Mouse (Mus musculus) thymus, postnatal 10 days (tissue): ENCODE results near the gene Negr1.
"Not testable (repeated sequence)": the region's sequence is repeated elsewhere in the genome, so short reads cannot be mapped to it uniquely, and the experiment has no call there.

Source experiments
- DNase-seq, 2 experiments: peaks; one replicate each; pipeline ENCODE4 v3.0.0; 2021; ENCODE audit warnings: low spot score in 2 of 2

The Negr1 gene

DNA sequence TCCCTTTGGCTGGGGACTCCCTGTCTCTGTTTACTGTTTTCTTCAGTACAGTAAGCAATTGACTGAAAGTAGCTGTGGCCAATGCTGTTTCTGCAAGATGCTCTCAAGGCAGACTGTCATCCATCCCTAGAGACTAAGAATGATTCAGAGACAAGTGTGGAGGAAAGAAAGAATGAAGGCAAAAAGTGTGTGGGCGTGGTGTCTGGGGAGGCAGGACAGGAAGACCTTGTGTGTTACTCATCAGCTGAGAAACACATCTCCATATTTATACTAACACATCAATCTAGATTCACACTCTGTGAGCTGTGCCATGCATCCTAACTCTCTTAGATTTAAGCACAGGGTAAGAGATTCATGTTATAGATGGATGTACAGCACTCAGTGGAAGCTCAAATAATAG, 431.2 kb downstream of the Negr1 start:
- no peak for DNase-seq

DNA sequence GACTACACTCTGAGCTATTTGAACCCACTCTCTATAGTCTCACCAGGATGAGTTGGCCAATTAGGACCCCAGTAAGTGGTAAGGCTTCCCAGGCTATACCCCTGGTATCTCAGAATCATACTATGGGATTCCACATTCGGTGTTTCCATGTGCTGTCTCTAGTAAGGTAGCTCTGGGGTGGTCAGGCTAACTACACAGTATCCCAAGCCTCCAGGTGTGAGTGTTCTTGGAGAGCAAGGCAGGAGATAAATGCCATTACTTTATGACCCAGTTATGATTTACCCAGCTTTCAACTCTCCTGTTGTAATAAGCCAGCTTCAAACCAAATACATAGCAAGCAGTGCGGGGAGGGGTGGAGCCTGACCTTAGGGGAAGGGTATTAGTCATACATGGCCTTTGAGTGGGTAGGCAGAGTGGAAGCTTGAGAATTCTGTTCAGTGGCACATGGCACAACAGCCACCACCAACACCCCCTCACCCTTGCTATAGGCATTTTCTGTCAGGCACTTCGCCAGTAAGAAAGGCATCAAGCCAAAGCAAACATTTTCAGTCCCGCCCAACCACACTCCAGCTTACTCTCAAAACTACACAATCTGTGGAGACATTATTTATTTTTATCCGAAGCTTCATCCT, 437.7 kb downstream of the Negr1 start:
- DNase-seq = no peak

DNA sequence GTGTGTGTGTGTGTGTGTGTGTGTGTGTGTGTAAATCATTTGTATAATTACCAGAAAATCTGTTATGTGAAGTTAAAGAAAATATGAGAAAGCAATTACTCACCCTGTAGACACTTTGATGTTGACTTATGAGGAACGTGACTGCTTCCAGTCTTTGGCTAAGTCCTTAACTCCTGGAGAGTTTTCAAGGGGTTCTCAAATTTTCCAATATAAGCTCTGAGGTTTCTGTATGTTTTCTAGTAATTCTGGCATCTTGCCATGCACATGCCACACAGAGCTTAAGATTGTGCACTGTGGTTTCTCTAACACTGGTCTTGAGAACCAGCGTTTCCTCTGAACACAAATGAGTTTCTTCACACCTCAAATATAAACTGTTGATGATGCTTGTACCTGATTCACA, 460.0 kb downstream of the Negr1 start:
- no peak for DNase-seq

DNA sequence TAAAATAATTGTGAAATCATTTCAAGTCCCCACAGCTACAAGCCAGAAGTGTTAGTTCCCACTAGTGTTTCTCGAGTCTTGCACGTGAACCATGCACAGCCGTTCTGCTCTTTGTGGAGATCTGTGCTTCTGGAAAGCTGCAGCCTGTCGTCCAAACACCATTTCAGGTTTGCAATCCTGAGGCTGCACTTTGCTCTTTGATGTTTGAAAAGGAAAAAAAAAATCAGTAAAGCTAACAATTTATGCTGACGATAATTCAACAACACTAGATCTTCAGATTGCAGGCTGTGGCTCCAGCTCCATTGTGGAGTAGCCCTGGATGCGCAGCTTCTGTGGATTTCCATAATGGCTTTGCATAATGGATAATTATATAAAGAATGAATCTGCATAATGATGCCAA, 463.0 kb downstream of the Negr1 start:
- no peak for DNase-seq

- DNase-seq = no peak
These were observed 470.0 kb downstream of the Negr1 start for GRCm38 (mm10) chr3:157031513-157032142.

DNA sequence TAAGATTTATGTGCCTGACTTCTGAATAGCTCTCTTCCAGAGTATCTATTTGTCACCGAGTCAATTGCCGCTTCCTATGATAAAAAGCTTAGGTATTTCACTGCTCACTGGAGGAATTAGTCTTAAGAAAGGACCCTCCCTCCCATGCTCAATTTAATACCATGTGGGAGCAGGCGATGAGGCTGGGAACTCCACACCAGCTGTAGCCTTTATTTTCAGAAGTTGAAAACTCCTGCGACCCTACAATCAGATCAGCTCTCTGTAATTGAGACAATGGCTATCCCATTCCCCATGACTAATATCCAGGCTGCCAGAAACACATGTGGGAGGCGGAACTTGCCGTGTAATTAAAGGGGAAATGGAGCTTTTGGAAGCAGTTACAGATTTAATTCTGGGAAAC, 474.4 kb downstream of the Negr1 start:
- DNase-seq = no peak

- no peak for DNase-seq
These were observed 475.0 kb downstream of the Negr1 start for GRCm38 (mm10) chr3:157036568-157036967.

GRCm38 (mm10) chr3:157040619-157041018, 479.0 kb downstream of the Negr1 start:
- no peak for DNase-seq

GRCm38 (mm10) chr3:157044565-157044964, 483.0 kb downstream of the Negr1 start:
- DNase-seq = no peak

DNA sequence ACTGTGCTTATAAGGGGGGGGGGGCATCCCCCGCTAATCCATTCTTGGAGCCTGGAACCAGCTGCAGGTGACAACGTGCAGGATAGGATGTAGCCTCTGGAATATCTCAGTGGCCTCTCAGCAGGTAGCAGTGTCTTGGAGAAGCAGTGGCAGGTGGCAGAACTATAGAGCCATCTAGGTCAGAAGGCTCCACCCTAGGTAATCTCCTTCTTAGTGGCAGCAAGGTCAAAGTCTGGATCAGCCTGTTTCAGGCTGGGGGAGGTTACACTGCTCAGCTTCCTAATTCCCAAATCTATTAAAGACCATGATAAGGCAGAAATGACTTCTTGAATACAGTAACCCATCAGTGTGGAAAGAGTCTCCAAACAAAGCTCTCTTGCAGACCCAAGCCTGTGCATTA, 502.8 kb downstream of the Negr1 start:
- not testable (repeated sequence) for DNase-seq

- DNase-seq = no peak
These were observed 504.7 kb downstream of the Negr1 start for GRCm38 (mm10) chr3:157066331-157066730.

DNA sequence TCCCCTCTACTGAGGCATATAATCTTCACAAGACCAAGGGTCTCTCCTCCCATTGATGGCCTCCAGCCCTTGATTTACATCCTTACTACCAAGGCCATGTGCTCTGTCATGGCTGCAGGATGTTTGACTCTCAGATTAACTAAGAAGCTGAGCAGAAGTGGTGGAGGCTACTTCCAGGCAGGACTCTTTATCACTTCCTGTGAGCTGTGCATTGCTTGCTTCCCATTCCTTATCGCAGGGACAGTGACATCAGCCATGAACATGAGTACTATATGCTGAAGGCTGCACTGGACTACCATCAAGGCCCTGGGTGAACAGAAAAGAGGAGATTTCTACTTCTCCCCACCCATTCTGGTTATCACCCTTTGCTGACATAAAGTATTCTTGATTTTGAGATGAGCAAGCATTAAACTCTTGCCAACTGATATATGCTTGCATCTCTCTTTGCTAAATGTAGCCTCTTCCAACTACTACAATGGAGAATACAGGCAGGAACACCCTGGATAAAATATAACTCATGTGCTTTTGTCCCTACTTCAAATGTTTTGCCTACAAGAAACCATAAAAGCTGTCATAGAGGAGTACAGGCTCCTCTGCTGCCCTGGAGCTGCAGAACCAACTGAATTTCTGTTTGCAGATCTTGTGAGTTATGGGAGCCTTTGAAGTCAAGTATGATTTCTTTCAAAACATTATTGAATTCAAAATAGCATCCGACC, 517.8 kb downstream of the Negr1 start:
- DNase-seq = no peak

DNA sequence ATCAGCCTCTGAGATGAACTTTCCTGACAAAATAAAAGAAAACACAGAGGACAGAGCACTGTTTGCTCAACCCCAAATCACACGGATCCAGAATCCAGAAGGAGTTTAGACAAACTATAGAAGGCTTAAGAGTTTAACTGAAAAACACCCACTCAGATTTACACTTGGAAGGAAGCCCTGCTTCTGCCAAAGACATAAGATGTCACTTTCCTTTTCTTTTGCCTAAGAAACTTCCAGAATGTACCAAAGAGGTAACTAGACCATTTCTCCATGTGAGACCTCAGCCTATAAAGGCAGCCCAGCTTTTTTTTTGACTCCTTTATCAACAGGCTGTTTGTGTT, 518.3 kb downstream of the Negr1 start:
- no peak for DNase-seq

GRCm38 (mm10) chr3:157080585-157080984, 519.0 kb downstream of the Negr1 start:
- no peak for DNase-seq

DNA sequence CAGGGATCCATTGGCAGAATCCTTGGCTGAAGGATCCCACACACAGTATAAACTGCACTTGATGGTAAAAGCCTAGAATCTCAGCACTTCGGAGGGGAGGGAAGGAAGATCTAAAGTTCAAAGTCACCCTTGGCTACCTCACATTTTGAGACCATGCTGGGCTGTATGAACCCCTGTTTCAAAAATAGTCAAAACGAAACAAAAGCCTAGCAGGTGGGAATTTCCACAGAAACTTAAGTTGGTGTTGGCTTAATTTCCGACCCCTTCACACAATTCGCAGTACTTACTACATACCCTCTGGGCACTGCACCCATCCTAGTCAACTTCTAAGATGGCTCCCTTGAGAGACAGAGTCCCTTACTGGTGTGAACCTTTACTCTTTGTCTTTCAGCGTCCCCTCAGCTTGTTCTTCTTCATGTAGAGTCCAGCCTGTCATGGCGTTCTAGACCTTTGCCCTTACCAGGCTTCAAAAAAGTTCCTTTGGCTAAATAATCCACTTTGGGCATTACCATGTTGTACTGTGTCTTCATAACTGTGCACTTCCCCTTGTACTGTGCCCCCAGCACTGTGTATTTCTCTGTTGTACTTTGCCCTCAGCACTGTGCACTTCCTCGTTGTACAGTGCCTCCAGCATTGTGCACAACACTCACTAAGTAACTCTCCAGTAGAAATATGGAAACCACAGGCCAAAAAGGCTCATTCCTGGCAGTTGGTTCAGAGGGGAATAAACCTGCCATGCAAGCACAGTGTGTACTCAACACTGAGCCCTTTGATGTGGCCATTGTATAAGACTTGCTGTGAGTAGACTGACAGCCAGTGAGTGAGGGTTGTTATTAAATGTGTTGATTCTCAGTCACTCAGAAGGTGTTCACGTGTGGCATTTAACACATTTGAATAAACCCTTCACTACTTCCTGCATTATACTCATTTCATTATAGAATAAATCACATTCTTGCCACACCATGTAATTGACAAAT, 521.5 kb downstream of the Negr1 start:
- DNase-seq = no peak

- DNase-seq = no peak
These were observed 523.6 kb downstream of the Negr1 start for GRCm38 (mm10) chr3:157085180-157085579.

- DNase-seq = no peak
These were observed 528.5 kb downstream of the Negr1 start for GRCm38 (mm10) chr3:157090051-157090450.

GRCm38 (mm10) chr3:157096284-157096683, 534.7 kb downstream of the Negr1 start:
- DNase-seq = no peak

DNA sequence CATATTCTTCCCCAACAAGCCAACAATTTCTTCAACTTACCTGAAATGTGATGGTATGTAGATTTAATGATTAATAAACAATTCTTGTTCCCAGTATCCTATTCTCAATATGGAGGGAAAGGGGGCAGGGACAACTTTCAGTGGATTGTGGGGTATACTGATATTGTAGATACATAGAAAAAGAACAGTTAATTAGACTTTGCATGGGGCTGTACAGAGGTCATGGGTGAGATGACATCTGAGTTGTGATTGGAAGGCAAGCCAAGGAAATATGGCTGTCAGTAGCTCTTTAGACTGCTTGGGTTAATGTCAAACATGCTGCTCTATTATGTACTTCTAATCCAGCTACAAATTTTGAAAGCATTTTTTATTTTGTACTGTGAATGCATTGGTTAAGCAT, 535.9 kb downstream of the Negr1 start:
- DNase-seq = no peak

- no peak for DNase-seq
These were observed 536.8 kb downstream of the Negr1 start for GRCm38 (mm10) chr3:157098417-157098816.

DNA sequence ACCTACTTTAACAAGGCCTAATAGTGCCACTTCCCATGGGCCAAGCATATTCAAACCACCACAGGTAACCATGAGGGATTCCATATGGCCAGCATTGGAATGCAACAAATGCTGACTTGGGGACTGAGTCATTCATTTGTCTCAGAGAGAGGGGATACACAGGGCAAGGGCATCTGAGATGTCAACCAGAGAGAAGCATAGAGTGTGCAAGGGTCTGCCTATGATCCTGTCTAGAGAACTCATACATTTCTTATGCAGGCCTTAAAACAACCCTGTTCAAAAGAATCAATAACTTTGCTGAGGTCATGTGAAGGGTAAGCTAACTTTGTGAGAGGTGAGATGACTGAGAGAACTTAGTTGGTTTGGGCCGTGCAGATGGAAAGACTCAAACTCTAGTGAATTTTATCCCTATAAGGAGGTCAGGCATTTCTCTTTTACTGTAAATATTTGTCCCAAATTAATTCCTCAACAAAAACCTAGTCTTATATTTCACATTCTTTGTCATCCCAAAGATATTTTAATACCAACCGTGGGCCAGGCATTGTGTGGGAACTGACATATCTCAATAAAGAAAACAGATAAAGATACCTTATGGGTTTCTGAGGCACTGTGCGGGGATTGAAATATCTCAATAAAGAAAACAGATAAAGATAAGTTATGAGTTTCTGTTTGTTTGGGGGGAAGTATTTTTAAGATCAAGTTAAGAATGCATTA, 543.4 kb downstream of the Negr1 start:
- DNase-seq = no peak
